Mouse (Mus musculus) brain, embryonic 14.5 days (tissue): ENCODE data around the gene Tubgcp6.

Experiments used
- CTCF ChIP-seq: fragments of 200-500 bp; IDR thresholded peaks from 2 replicates; pipeline ENCODE4 v1.5.1; 2012; ENCODE audit warnings: inconsistent platforms, mild to moderate bottlenecking, moderate library complexity, borderline replicate concordance; ENCODE audit not compliant: insufficient read depth, insufficient read length; ENCODE audit errors: extremely low read depth
- POLR2A ChIP-seq: fragments of 200-500 bp; IDR thresholded peaks from 2 replicates; pipeline ENCODE4 v1.6.1; 2012; ENCODE audit warnings: mild to moderate bottlenecking, inconsistent platforms, borderline replicate concordance; ENCODE audit not compliant: poor library complexity, insufficient read depth, insufficient read length, severe bottlenecking; ENCODE audit errors: extremely low read depth

DNA sequence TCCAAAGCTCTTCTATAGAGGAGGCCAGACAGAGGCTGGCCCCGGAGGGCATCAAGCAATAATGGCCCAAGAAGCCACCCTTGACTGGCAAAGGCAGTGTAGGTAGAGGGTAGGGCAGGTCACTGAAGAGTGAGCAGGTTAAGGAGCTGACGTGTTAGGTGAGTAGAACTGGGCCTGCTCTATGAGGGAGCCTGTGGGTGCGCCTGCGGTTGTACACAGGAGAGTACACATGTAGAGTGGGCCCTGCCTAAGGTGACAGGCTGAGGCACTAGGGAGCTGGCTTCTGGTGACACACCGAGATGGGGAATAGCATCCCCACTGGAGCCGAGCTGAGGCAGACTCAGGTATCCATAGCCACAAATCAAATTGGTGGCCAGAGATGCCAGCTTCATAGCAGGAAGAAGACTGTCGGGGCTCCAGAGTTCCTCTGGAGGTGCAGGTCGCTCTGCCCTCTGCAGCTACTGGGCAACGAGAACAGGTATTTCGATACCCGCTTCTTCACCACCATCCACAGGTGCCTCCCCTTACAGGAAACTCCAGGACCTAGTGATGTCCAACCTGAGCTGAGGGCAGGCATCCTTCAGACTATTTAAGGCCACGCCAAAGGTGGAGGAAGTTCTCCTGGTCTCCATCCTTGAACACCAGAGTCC, 62.0 kb downstream of the Tubgcp6 start:
- TF ChIP-seq POLR2A (no peak), CTCF (no peak)
